Mouse (Mus musculus): ENCODE data around the gene Olfr1054. TPM values are rescaled to one million over a fixed set of nuclear protein-coding genes. Genes with fewer than 3 reads are reported as not detected.

The Olfr1054 gene
- polyA plus RNA-seq (2014; fragmentation: Illumina TruSeq; extraction: RNeasy Lipid Tissue Mini Kit (QIAGEN cat#74804); ENCODE audit: low read depth, low replicate concordance): not detected

DNA sequence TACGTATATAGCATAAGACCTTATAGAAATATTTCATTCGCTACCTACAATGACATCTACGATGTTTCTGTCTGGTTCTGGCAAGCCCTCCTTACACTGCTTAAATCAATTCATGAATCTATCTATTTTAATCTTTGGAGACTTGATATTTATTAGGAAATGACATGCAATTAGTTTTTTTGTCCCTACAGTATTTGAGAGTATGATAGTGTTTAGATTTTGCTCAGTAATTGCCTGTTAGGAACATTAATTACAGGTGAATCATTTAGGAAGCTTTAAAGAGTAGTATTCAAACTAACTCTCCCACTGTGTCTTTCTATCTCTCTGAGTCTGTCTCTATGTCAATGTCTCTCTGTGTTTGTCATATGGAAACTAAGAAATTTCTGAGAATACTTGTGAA is at the start of gene Olfr1054:
Gene Olfr1054, minus strand, starts transcription at position 101 of the 400 bp plus-strand sequence.

DNA sequence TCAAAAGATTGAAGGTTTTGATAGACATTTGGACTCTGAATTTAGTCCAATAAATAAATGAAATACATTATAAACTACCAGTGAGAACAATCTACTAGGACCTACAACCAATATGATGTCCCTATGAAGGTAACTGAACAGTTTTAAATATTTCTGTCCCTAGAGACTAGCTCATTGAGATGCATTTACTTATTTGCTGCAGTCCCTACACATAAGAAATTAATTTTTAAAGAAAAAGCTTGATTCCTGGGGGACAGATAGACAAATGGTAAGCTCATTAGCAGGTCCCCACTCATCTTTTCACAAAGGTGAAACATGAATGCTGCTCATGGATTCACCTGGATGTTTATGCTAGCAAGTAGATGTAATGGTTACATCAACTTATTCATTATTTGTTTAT is 43.1 kb upstream of the Olfr1054 start, which contains the start of gene Olfr1057:
Gene Olfr1057, minus strand, starts transcription at position 101 of the 400 bp plus-strand sequence.

DNA sequence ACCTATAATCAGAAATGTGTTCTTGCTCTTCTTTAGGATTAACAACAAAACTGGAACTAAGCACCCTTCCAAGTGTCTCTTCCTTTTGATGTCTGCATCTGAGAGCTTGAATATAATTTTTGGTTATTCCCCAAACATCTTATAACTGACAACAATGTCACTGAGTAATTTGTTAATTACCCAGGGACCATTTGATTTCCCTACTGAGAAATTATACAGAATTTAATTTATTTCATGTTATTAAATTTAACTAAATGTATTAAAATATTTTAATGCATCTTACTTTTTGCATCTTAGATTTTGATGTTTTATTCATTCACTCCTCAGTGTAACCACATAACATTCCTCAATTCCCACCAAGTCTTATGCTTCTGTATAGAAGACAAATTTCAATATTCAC is 27.1 kb upstream of the Olfr1054 start, which contains the start of gene Olfr1056:
Gene Olfr1056, minus strand, starts transcription at position 101 of the 400 bp plus-strand sequence.

DNA sequence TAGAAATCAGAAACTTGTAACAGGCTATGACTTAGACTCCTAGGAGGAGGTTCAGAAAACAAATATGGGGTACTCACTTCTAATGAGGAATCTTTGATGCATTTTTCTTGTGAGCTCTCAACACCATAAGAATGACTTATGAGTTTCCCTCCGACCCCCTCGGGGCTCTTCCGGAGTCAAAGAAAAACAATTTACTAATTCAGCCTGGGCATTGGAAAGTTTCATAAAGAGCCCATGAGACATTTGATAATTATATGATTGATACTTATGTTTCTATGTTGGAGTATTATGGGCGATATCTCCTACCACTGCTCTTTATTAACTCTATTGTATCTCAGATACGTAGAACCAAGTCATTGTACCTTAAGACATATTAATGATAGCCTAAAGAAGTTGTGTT is 15.0 kb upstream of the Olfr1054 start, which contains the start of gene Olfr1055:
Gene Olfr1055, minus strand, starts transcription at position 101 of the 400 bp plus-strand sequence.

DNA sequence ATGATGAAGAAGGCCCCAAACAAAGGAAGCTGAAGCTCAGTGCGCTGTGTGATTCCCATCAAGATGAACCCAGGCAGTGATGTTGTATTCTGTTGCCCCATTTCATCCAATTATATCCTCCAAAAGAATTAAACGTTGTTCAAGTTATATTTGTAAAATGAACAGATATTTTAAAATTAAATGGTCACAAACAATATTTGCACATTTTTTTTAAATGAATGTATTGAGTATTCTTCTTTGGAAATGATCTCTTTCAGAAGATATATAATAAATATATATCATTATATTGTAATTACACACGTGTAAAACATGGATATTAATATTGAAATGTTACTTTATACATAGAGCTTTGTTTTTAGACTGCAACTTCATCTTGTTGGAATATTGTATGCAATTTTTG is 20.0 kb downstream of the Olfr1054 start, which contains the start of gene Olfr1053:
Gene Olfr1053, minus strand, starts transcription at position 101 of the 400 bp plus-strand sequence.

DNA sequence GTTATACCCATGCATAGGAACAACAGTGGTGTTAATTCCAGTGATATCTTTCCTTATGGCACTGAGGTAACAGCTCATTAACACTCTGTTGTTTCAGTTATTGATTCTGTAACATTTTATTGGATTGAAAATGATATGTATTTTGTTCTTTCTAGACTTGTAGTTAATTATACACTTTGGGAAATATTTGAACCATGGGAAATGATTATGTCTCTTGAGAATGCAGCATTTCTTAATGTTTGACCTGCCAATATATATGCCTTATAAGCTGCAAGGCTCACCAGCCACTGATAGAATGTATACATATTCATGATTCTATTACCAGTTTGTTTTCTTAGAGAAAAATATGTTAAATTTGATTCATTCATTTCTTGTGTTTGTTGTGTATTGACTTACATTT is 43.1 kb downstream of the Olfr1054 start, which contains the start of gene Olfr1052:
Gene Olfr1052, plus strand, starts transcription at position 301 of the 400 bp plus-strand sequence.

Other genes starting within 250 kb of the Olfr1054 start
- gene Olfr1037, start 248.0 kb downstream of the Olfr1054 start, polyA plus RNA-seq (2014; fragmentation: Illumina TruSeq; extraction: RNeasy Lipid Tissue Mini Kit (QIAGEN cat#74804); ENCODE audit: low read depth, low replicate concordance): not detected
- not detected for gene Olfr1039, start 199.5 kb downstream of the Olfr1054 start, polyA plus RNA-seq (2014; fragmentation: Illumina TruSeq; extraction: RNeasy Lipid Tissue Mini Kit (QIAGEN cat#74804); ENCODE audit: low read depth, low replicate concordance)
- gene Olfr1040, start 188.7 kb downstream of the Olfr1054 start, polyA plus RNA-seq (2014; fragmentation: Illumina TruSeq; extraction: RNeasy Lipid Tissue Mini Kit (QIAGEN cat#74804); ENCODE audit: low read depth, low replicate concordance): not detected
- gene Olfr1042, start 173.6 kb downstream of the Olfr1054 start, polyA plus RNA-seq (2014; fragmentation: Illumina TruSeq; extraction: RNeasy Lipid Tissue Mini Kit (QIAGEN cat#74804); ENCODE audit: low read depth, low replicate concordance): not detected
- not detected for gene Olfr1043, start 167.9 kb downstream of the Olfr1054 start, polyA plus RNA-seq (2014; fragmentation: Illumina TruSeq; extraction: RNeasy Lipid Tissue Mini Kit (QIAGEN cat#74804); ENCODE audit: low read depth, low replicate concordance)
- not detected for gene Olfr1044, start 157.6 kb downstream of the Olfr1054 start, polyA plus RNA-seq (2014; fragmentation: Illumina TruSeq; extraction: RNeasy Lipid Tissue Mini Kit (QIAGEN cat#74804); ENCODE audit: low read depth, low replicate concordance)
- not detected for gene Olfr52, start 149.8 kb downstream of the Olfr1054 start, polyA plus RNA-seq (2014; fragmentation: Illumina TruSeq; extraction: RNeasy Lipid Tissue Mini Kit (QIAGEN cat#74804); ENCODE audit: low read depth, low replicate concordance)
- gene Olfr1045, start 132.4 kb downstream of the Olfr1054 start, polyA plus RNA-seq (2014; fragmentation: Illumina TruSeq; extraction: RNeasy Lipid Tissue Mini Kit (QIAGEN cat#74804); ENCODE audit: low read depth, low replicate concordance): not detected
- not detected for gene Olfr1046, start 116.1 kb downstream of the Olfr1054 start, polyA plus RNA-seq (2014; fragmentation: Illumina TruSeq; extraction: RNeasy Lipid Tissue Mini Kit (QIAGEN cat#74804); ENCODE audit: low read depth, low replicate concordance)
- gene Olfr1047, start 104.0 kb downstream of the Olfr1054 start, polyA plus RNA-seq (2014; fragmentation: Illumina TruSeq; extraction: RNeasy Lipid Tissue Mini Kit (QIAGEN cat#74804); ENCODE audit: low read depth, low replicate concordance): not detected
- gene Olfr1048, start 95.1 kb downstream of the Olfr1054 start, polyA plus RNA-seq (2014; fragmentation: Illumina TruSeq; extraction: RNeasy Lipid Tissue Mini Kit (QIAGEN cat#74804); ENCODE audit: low read depth, low replicate concordance): not detected
- gene Olfr1049, start 77.1 kb downstream of the Olfr1054 start, polyA plus RNA-seq (2014; fragmentation: Illumina TruSeq; extraction: RNeasy Lipid Tissue Mini Kit (QIAGEN cat#74804); ENCODE audit: low read depth, low replicate concordance): not detected
- gene Olfr1051, start 56.3 kb downstream of the Olfr1054 start, polyA plus RNA-seq (2014; fragmentation: Illumina TruSeq; extraction: RNeasy Lipid Tissue Mini Kit (QIAGEN cat#74804); ENCODE audit: low read depth, low replicate concordance): not detected
- gene Olfr1052, start 43.0 kb downstream of the Olfr1054 start, polyA plus RNA-seq (2014; fragmentation: Illumina TruSeq; extraction: RNeasy Lipid Tissue Mini Kit (QIAGEN cat#74804); ENCODE audit: low read depth, low replicate concordance): not detected
- gene Olfr1053, start 20.1 kb downstream of the Olfr1054 start, polyA plus RNA-seq (2014; fragmentation: Illumina TruSeq; extraction: RNeasy Lipid Tissue Mini Kit (QIAGEN cat#74804); ENCODE audit: low read depth, low replicate concordance): not detected
- not detected for gene Olfr1055, start 14.9 kb upstream of the Olfr1054 start, polyA plus RNA-seq (2014; fragmentation: Illumina TruSeq; extraction: RNeasy Lipid Tissue Mini Kit (QIAGEN cat#74804); ENCODE audit: low read depth, low replicate concordance)
- not detected for gene Olfr1056, start 27.0 kb upstream of the Olfr1054 start, polyA plus RNA-seq (2014; fragmentation: Illumina TruSeq; extraction: RNeasy Lipid Tissue Mini Kit (QIAGEN cat#74804); ENCODE audit: low read depth, low replicate concordance)
- gene Olfr1057, start 43.0 kb upstream of the Olfr1054 start, polyA plus RNA-seq (2014; fragmentation: Illumina TruSeq; extraction: RNeasy Lipid Tissue Mini Kit (QIAGEN cat#74804); ENCODE audit: low read depth, low replicate concordance): not detected
- not detected for gene Olfr1058, start 53.1 kb upstream of the Olfr1054 start, polyA plus RNA-seq (2014; fragmentation: Illumina TruSeq; extraction: RNeasy Lipid Tissue Mini Kit (QIAGEN cat#74804); ENCODE audit: low read depth, low replicate concordance)
- not detected for gene Olfr1061, start 78.6 kb upstream of the Olfr1054 start, polyA plus RNA-seq (2014; fragmentation: Illumina TruSeq; extraction: RNeasy Lipid Tissue Mini Kit (QIAGEN cat#74804); ENCODE audit: low read depth, low replicate concordance)
- gene Olfr1062, start 91.3 kb upstream of the Olfr1054 start, polyA plus RNA-seq (2014; fragmentation: Illumina TruSeq; extraction: RNeasy Lipid Tissue Mini Kit (QIAGEN cat#74804); ENCODE audit: low read depth, low replicate concordance): not detected
- not detected for gene Olfr1065, start 115.2 kb upstream of the Olfr1054 start, polyA plus RNA-seq (2014; fragmentation: Illumina TruSeq; extraction: RNeasy Lipid Tissue Mini Kit (QIAGEN cat#74804); ENCODE audit: low read depth, low replicate concordance)
- gene Olfr1066, start 120.8 kb upstream of the Olfr1054 start, polyA plus RNA-seq (2014; fragmentation: Illumina TruSeq; extraction: RNeasy Lipid Tissue Mini Kit (QIAGEN cat#74804); ENCODE audit: low read depth, low replicate concordance): not detected
- not detected for gene Olfr228, start 152.0 kb upstream of the Olfr1054 start, polyA plus RNA-seq (2014; fragmentation: Illumina TruSeq; extraction: RNeasy Lipid Tissue Mini Kit (QIAGEN cat#74804); ENCODE audit: low read depth, low replicate concordance)
- not detected for gene Olfr1076, start 173.0 kb upstream of the Olfr1054 start, polyA plus RNA-seq (2014; fragmentation: Illumina TruSeq; extraction: RNeasy Lipid Tissue Mini Kit (QIAGEN cat#74804); ENCODE audit: low read depth, low replicate concordance)
- not detected for gene Olfr1079, start 207.0 kb upstream of the Olfr1054 start, polyA plus RNA-seq (2014; fragmentation: Illumina TruSeq; extraction: RNeasy Lipid Tissue Mini Kit (QIAGEN cat#74804); ENCODE audit: low read depth, low replicate concordance)
- not detected for gene Olfr1080, start 222.8 kb upstream of the Olfr1054 start, polyA plus RNA-seq (2014; fragmentation: Illumina TruSeq; extraction: RNeasy Lipid Tissue Mini Kit (QIAGEN cat#74804); ENCODE audit: low read depth, low replicate concordance)

Measured in adrenal gland, adult 10 weeks (tissue).